In genomic region chr3:59451084-59451483, GRCm38 (mm10) we compare ENCODE assay signal across 25 mouse cellular contexts.
DNase-seq lines count a peak whose midpoint lies in the region; ATAC-seq and TF ChIP-seq lines count a peak whose summit lies in the region.
"Had no signal": no experiment of that assay in that cellular context is flagged by ENCODE, and none has a peak within 500 bp of the region (broad histone marks: within the 10 kb centered on the region; RNA-seq: fewer than 3 reads in every experiment).

No protein-coding gene starts in this region.

- WGBS in stomach, embryonic 14.5 days, result 46% methylated on average over 3 of the region's 3 CpGs
- WGBS in stomach, postnatal 0 days, result 55% methylated on average over 3 of the region's 3 CpGs
- WGBS in intestine, embryonic 15.5 days, result 35% methylated on average over 3 of the region's 3 CpGs
- 52% methylated on average over 3 of the region's 3 CpGs for WGBS in stomach, embryonic 16.5 days

- no peak overlapping the region for H3K4me3 ChIP-seq in gastrocnemius, adult 2 months
- H3K4me3 ChIP-seq in stomach, embryonic 14.5 days (ENCODE audit: low read depth, low read length), result no peak overlapping the region
- no peak overlapping the region for H3K4me3 ChIP-seq in stomach, postnatal 0 days (ENCODE audit: low read depth, low read length)
- no peak overlapping the region for H3K4me3 ChIP-seq in intestine, embryonic 15.5 days (replicated peaks)
- no peak overlapping the region for H3K4me3 ChIP-seq in stomach, embryonic 16.5 days (replicated peaks; ENCODE audit: low read length)
- H3K4me3 ChIP-seq: left cerebral cortex, adult 2 months; myocyte; neural tube, embryonic 15.5 days had no signal

- H3K27ac ChIP-seq in gastrocnemius, adult 2 months, result peak overlapping the region; percentile 48; the same call in 1 of the 2 replicates
- H3K27ac ChIP-seq in stomach, embryonic 14.5 days (ENCODE audit: low read length), result peak overlapping the region; percentile 4; the same call in 1 of the 2 replicates
- H3K27ac ChIP-seq in stomach, postnatal 0 days (replicated peaks), result no peak overlapping the region
- no peak overlapping the region for H3K27ac ChIP-seq in intestine, embryonic 15.5 days
- peak overlapping the region; percentile 51 for H3K27ac ChIP-seq in stomach, embryonic 16.5 days (ENCODE audit: low read length)
- H3K27ac ChIP-seq: left cerebral cortex, adult 2 months; neural tube, embryonic 15.5 days had no signal

- H3K4me2 ChIP-seq in stomach, embryonic 14.5 days (replicated peaks; ENCODE audit: low read depth, low read length), result no peak overlapping the region
- no peak overlapping the region for H3K4me2 ChIP-seq in stomach, postnatal 0 days (replicated peaks; ENCODE audit: low read depth)
- no peak overlapping the region for H3K4me2 ChIP-seq in intestine, embryonic 15.5 days (replicated peaks)
- no peak overlapping the region for H3K4me2 ChIP-seq in stomach, embryonic 16.5 days (ENCODE audit: low read depth, low read length)
- H3K4me2 ChIP-seq: neural tube, embryonic 15.5 days had no signal

- TF ChIP-seq CTCF in gastrocnemius, adult 2 months (IDR thresholded peaks at IDR 0.05), result no peak
- no peak for TF ChIP-seq CTCF in stomach, postnatal 0 days (IDR thresholded peaks at IDR 0.05; ENCODE audit: low read depth)

- H3K9ac ChIP-seq in stomach, embryonic 14.5 days (replicated peaks; ENCODE audit: low read depth, low read length), result no peak overlapping the region
- no peak overlapping the region for H3K9ac ChIP-seq in stomach, postnatal 0 days (ENCODE audit: low read length)
- no peak overlapping the region for H3K9ac ChIP-seq in intestine, embryonic 15.5 days
- H3K9ac ChIP-seq in stomach, embryonic 16.5 days (ENCODE audit: low read length), result no peak overlapping the region
- H3K9ac ChIP-seq: liver, postnatal 0 days; neural tube, embryonic 15.5 days had no signal

- intact Hi-C loops in gastrocnemius, adult 2 months (cut with DNase I), result no loop called here
- intact Hi-C loops in gastrocnemius, postnatal 14 days (cut with DNase I; ENCODE audit: low total_unique reads), result no loop called here

- no peaks in the 10 kb centered on the region for H3K36me3 ChIP-seq in stomach, embryonic 14.5 days (ENCODE audit: control insufficient read depth, insufficient read depth, low read length)
- H3K36me3 ChIP-seq in stomach, postnatal 0 days (ENCODE audit: control insufficient read depth, insufficient read depth, low read length), result no peaks in the 10 kb centered on the region
- no peaks in the 10 kb centered on the region for H3K36me3 ChIP-seq in intestine, embryonic 15.5 days
- no peaks in the 10 kb centered on the region for H3K36me3 ChIP-seq in stomach, embryonic 16.5 days (ENCODE audit: control insufficient read depth, insufficient read depth, low read length)
- H3K36me3 ChIP-seq: neural tube, embryonic 15.5 days had no signal

- H3K27me3 ChIP-seq in stomach, embryonic 14.5 days (ENCODE audit: control insufficient read depth, insufficient read depth, low read length), result no peaks in the 10 kb centered on the region
- H3K27me3 ChIP-seq in stomach, postnatal 0 days (ENCODE audit: control insufficient read depth, insufficient read depth, low read length), result no peaks in the 10 kb centered on the region
- H3K27me3 ChIP-seq in intestine, embryonic 15.5 days (replicated peaks), result no peaks in the 10 kb centered on the region
- H3K27me3 ChIP-seq in stomach, embryonic 16.5 days (ENCODE audit: control insufficient read depth, insufficient read depth, low read length), result no peaks in the 10 kb centered on the region
- H3K27me3 ChIP-seq: CH12.LX; neural tube, embryonic 15.5 days had no signal

- H3K4me1 ChIP-seq in stomach, embryonic 14.5 days (ENCODE audit: control insufficient read depth, insufficient read depth, low read length), result no peaks in the 10 kb centered on the region
- no peaks in the 10 kb centered on the region for H3K4me1 ChIP-seq in stomach, postnatal 0 days (replicated peaks; ENCODE audit: control insufficient read depth, insufficient read depth)
- H3K4me1 ChIP-seq in intestine, embryonic 15.5 days (replicated peaks), result no peaks in the 10 kb centered on the region
- no peaks in the 10 kb centered on the region for H3K4me1 ChIP-seq in stomach, embryonic 16.5 days (ENCODE audit: control insufficient read depth, insufficient read depth, low read length)
- H3K4me1 ChIP-seq: neural tube, embryonic 15.5 days had no signal

- TF ChIP-seq EP300 in stomach, postnatal 0 days (optimal IDR thresholded peaks at IDR 0.05), result no peak

- no peak for DNase-seq in gastrocnemius, adult 2 months
- no peak for DNase-seq in gastrocnemius, postnatal 14 days
- DNase-seq in stomach, postnatal 0 days (ENCODE audit: low spot score), result no peak
- no peak for DNase-seq in layer of hippocampus, postnatal 25 days (ENCODE audit: extremely low spot score in 1 of 2, low spot score in 1 of 2)
- DNase-seq: adrenal gland, postnatal 25 days; cerebellum, adult 11 months; cerebellum, postnatal 14 days; heart, adult 18-20 months; heart, postnatal 4 days; kidney, postnatal 25 days; liver, postnatal 0 days; lung, postnatal 10 days; midbrain, embryonic 14.5 days; right cerebral cortex, postnatal 14 days; spleen, adult 18-20 months; thymus, adult 2 months had no signal

- no peak for ATAC-seq in stomach, embryonic 14.5 days (ENCODE audit: insufficient number of reproducible peaks, insufficient read depth, low FRiP score, low read depth)
- ATAC-seq in stomach, postnatal 0 days (ENCODE audit: low FRiP score, low TSS enrichment), result no peak
- 0 out of 2 replicates have a peak, but pooled peaks have one; percentile 25 for ATAC-seq in intestine, embryonic 15.5 days
- no peak for ATAC-seq in stomach, embryonic 16.5 days (ENCODE audit: insufficient read depth, low FRiP score)
- no peak for ATAC-seq in granulocyte monocyte progenitor cell, adult 5-6 weeks (replicated peaks; ENCODE audit: poor library complexity, severe bottlenecking)
- ATAC-seq: hindbrain, embryonic 16.5 days; liver, postnatal 0 days had no signal

- no peaks in the 10 kb centered on the region for H3K9me3 ChIP-seq in stomach, embryonic 14.5 days (ENCODE audit: control insufficient read depth, low read depth, low read length)
- H3K9me3 ChIP-seq in stomach, postnatal 0 days (ENCODE audit: control insufficient read depth, low read length), result no peaks in the 10 kb centered on the region
- no peaks in the 10 kb centered on the region for H3K9me3 ChIP-seq in intestine, embryonic 15.5 days
- H3K9me3 ChIP-seq in stomach, embryonic 16.5 days (replicated peaks; ENCODE audit: control insufficient read depth, low read length), result no peaks in the 10 kb centered on the region
- H3K9me3 ChIP-seq: neural tube, embryonic 15.5 days had no signal

Comparison
In these comparisons a context has a peak if more than half of its experiments do, and no peak if none do; other contexts are left out.
1. H3K27ac ChIP-seq: peak in gastrocnemius, adult 2 months (single experiment), stomach, embryonic 14.5 days (single experiment) and stomach, embryonic 16.5 days (single experiment); none in stomach, postnatal 0 days (single experiment) and intestine, embryonic 15.5 days (single experiment).